Mouse (Mus musculus): Measurements from ENCODE around the gene Sufu.

DNA sequence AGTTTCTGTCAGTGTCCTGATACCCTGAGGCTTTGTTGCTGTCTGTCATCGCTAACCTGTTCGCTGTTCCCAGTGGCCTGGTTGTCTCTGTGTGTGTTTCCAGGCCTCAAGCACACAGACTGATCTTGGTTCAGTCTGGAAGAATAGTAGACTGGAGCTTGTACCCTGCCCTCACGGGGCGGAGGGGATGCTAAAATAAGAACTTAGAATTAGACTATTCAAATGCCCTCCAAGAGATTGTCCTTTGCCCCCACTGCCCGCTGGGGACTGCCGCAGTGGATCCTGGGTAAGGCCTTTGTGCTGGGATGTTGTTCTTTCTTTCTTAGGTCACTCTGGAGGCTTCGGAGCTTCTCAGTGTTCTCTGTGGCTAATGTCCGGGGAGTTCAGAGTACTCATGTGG lies 28.6 kb downstream of the Sufu start:
- no peak for TF ChIP-seq TAL1 (IDR thresholded peaks at IDR 0.05; ENCODE audit: low read length)
- no peak for TF ChIP-seq GATA1 (IDR thresholded peaks at IDR 0.05; ENCODE audit: low read length)

Measured in erythroblast, embryonic 14.5 days (primary cell).